Mouse (Mus musculus) left cerebral cortex, adult 2 months (tissue): ENCODE measurements around the gene 1110017D15Rik. TPM values are rescaled to one million over a fixed set of nuclear protein-coding genes. Genes with fewer than 3 reads are reported as not detected.

ENCODE experiments used
- DNase-seq, 2 experiments: peaks; one replicate each; pipeline ENCODE4 v3.0.0; 2021 to 2022; ENCODE audit warnings: low spot score in 2 of 2, mixed read lengths in 1 of 2; ENCODE audit errors: extremely low spot score in 1 of 2
- H3K27ac ChIP-seq: fragments of 200-600 bp; 2 replicates; pipeline ENCODE4 v1.8.1; 2022
- H3K4me3 ChIP-seq: fragments of 200-600 bp; 2 replicates; pipeline ENCODE4 v1.8.1; 2022
- CTCF ChIP-seq: fragments of 200-600 bp; IDR thresholded peaks from 2 replicates; pipeline ENCODE4 v1.8.1; 2022; ENCODE audit warnings: antibody characterized with exemption, mild to moderate bottlenecking, moderate library complexity
- intact Hi-C: fragments of 180-260 bp; cut with DNase I; formaldehyde crosslinking; loops from one replicate; pipeline ENCODE4 v1.15.1; 2025
- total RNA-seq, 2 experiments: library from RNA; stranded (reverse); gene quantifications; 2 replicates each; pipeline ENCODE4 v1.2.3; 2021

Gene 1110017D15Rik
- total RNA-seq, 2 experiments from 2014 or later, result 5.2 to 6.1 TPM

DNA sequence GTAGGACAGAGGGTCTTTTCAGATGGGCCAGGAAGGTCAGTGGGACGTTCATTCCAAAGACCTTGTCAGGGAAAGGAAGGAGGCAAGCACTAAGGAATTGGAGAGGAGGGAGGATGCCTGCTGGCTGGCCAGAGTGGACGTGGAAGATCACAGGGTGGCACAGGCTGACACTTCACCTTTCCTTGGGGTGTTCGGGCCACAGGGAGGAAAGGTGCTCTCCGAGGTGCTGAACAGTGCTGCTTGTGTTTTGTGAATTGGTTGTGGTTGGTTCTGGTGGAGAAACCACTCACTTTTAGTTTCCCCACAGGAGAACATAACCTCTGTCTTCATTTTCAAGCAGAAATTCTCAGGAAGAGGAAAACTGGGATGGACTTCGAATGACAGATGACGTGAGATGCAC is 15.3 kb upstream of the 1110017D15Rik start:
- Histone ChIP-seq H3K4me3 (no peak overlapping the region), H3K27ac (no peak overlapping the region)
- intact Hi-C loops, result no loop called here
- no peak for TF ChIP-seq CTCF
- no peak for DNase-seq

DNA sequence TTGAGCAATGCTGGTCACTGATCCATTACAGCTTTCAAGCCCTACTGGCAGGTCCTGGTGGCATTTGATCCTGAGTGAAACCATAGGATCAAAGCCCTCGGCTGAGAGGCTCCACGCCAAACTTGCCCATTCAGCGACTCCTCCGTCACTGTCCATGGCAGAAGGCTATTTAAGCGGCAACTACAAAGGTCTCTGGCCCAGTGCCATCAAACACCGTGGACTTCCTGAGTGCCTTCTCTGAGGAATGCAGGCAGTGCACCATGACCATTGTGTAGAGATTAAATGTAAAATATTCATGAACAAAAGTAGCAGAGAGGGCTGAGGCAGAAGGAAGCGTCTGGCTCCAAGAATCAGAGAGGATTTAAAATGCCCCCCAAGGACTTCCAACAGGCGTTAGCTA is 10.9 kb upstream of the 1110017D15Rik start:
- TF ChIP-seq CTCF, result no peak
- no peak for DNase-seq
- H3K4me3 ChIP-seq, result no peak overlapping the region
- no peak overlapping the region for H3K27ac ChIP-seq
- intact Hi-C loops, result no loop called here

DNA sequence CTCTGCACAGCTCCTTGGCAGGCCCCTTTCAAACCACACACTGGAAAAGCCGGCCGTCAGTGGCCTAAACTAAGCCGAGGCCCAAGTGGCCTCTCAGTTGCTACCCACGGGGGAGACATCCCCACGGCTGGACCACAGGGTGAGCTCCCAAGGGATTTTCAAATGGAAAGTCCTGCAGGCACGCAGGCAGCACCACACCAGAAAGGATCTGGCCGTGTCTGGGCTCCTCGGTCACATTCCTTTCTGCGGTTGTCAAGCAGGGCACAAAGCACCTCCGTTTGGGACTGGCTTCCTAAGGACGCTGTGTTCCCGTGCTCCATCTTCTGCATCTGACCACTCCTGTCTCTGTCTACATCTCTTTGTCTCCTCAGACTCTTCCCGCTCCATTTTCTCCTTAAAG is 9.9 kb upstream of the 1110017D15Rik start:
- no peak for TF ChIP-seq CTCF
- Histone ChIP-seq H3K4me3 (no peak overlapping the region), H3K27ac (no peak overlapping the region)
- intact Hi-C loops, result no loop called here
- DNase-seq, result no peak

DNA sequence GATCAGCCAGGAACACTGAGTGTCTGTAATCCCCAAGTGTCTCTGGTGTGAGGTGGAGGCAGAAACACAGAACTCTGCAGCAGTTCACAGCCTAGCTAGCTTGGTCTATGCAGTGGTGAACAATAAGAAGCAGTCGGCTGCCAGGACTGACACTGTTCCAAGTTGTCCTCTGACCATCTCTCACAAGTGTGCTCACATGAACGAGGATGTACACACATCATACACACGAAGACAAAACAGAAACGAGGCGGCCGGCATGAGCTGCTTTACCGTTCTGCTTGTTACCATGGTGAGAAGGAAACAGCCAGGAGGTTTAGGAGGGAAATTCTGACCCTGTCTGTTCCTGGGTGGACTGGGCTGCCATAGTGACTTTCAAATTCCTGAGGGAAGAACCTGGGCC is 9.4 kb upstream of the 1110017D15Rik start:
- Histone ChIP-seq H3K27ac (no peak overlapping the region), H3K4me3 (no peak overlapping the region)
- TF ChIP-seq CTCF, result no peak
- intact Hi-C loops, result no loop called here
- DNase-seq, result no peak

DNA sequence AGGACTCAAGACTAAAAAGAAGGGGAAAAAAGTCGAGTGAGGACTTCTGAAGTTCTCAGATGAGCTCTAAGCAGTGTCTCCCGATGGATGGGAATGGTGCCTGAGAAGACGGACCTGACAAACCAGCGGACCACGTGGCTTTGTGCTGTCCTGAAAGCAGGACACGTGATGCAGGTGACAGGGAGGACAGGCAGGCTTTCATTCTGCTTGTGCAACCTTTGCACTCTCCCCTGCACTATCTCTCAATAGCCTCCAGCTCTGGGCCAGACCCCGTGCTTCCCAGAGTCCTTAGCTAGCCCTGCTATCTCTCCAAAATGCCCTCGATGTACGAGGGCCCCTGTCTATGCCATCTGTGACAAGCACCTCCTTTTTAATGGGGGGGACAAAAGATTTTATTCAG is 7.7 kb upstream of the 1110017D15Rik start:
- no peak for DNase-seq
- intact Hi-C loops, result loop anchor here (5.0 kb wide), 1 partner anchor 182 kb away; no protein-coding TSS in a partner anchor
- Histone ChIP-seq H3K4me3 (no peak overlapping the region), H3K27ac (no peak overlapping the region)
- TF ChIP-seq CTCF, result no peak

DNA sequence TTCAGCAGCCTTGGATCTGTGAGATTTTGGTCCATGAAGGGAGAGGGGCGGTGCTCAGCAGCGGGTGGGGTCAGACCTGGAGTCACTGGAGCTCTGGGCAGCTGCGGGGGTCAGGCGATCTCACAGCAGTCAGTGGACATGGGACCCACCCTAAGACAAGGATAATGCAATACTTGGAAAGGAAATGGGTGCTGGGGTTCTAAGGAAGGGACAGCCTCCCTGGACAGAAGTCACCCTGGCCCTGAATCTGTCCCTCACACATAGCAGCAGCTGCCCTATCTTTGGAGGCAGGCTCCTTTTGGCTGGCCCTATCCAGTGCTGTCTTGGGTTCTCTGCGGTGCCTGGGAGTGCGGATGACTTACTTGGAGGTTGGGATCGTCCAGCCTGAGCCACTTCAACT is 6.7 kb upstream of the 1110017D15Rik start:
- Histone ChIP-seq H3K27ac (no peak overlapping the region), H3K4me3 (no peak overlapping the region)
- no peak for DNase-seq
- TF ChIP-seq CTCF, result no peak
- intact Hi-C loops, result loop anchor here (2.0 to 5.0 kb wide), 2 partner anchors 91 to 183 kb away; no protein-coding TSS in a partner anchor

DNA sequence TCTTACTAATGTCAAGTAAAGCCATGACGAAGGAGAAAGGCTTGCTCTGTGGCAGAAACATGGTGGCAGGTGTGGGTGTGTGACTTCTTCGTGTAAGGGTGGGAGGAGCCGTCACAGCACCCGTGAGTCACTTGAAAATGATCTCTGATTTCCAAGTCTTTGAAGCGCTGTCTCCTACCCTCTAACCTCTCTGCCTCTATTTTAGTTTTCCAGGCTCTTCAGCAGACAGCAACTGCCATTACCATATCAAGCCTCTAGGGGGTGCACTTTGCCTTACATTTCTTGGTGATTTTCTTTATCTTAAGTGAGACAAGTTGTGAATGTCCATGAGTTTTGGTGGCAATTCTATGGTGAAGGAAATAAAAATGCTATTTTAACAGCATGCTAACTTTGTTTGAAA is 5.7 kb upstream of the 1110017D15Rik start:
- peak; percentile 62 for DNase-seq

DNA sequence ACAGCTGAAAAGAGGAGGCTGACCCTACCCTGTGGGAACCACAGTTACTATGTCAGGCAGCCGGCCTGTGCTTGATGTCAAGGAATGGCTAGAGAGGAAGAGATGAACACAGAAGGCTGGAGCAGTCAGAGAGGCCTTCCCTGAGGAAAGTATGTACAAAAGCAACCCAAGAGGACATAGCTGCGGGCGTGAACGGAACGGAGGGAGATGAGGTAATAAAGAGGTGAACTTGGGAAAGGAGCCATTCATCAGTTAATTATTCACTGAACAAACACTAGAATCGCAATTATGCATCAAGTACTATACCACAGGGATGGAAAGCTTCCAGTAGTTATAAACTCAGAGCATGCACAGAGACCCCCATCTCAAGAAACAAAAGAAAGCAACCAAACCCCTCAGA is 5.0 kb upstream of the 1110017D15Rik start:
- intact Hi-C loops, result loop anchor here (2.0 to 5.0 kb wide), 2 partner anchors 93 to 185 kb away; no protein-coding TSS in a partner anchor
- Histone ChIP-seq H3K27ac (no peak overlapping the region), H3K4me3 (no peak overlapping the region)
- DNase-seq, result no peak
- no peak for TF ChIP-seq CTCF

More for the DNA sequence above, 5.7 kb upstream of the 1110017D15Rik start:
- TF ChIP-seq CTCF, result peak; percentile 92
- Histone ChIP-seq H3K4me3 (no peak overlapping the region), H3K27ac (no peak overlapping the region)
- intact Hi-C loops, result loop anchor here (2.0 to 5.0 kb wide), 2 partner anchors 92 to 185 kb away; no protein-coding TSS in a partner anchor

DNA sequence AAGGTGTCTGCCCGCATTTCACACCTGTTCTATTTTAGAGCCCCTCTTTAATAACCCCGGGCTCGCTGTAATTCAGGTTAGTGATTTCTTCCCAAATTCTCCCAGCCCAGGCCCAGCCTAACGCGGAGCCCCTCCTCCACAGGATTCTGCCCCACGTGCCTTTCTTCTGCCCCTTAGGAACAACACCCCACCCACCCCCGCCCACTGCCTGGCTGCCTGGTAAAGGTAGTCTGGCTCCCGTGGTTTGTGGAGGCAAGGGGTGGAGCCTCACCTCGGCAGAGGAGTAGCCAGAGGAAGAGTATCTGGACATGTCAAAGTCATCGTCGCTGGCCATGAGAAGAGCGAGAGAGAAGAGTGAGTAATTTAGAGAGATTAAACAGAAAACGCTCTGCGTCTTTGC is 3.5 kb upstream of the 1110017D15Rik start:
- Histone ChIP-seq H3K4me3 (no peak overlapping the region), H3K27ac (no peak overlapping the region; the same call in 1 of the 2 replicates)
- intact Hi-C loops, result loop anchor here (5.0 kb wide), 1 partner anchor 187 kb away; no protein-coding TSS in a partner anchor
- no peak for TF ChIP-seq CTCF
- DNase-seq, result no peak

DNA sequence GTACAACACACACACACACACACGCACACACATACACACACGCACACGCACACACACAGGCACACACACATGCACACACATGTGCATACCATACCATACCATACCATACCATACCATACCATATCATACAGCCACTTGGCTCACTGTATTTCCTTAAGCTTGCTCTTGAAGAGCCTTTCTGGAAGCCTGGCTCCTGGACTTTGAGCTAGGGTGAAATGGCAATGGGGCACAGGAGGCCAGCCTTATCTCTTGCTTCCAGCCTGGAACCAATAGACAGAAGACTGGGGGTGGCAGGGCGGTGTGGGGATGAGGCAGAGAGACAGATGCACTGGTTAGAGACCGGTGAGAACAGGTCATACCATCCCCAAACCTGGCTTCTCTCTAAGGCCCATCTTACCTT is 2.1 kb upstream of the 1110017D15Rik start:
- TF ChIP-seq CTCF, result no peak
- Histone ChIP-seq H3K27ac (no peak overlapping the region), H3K4me3 (no peak overlapping the region)
- DNase-seq, result no peak
- intact Hi-C loops, result no loop called here

DNA sequence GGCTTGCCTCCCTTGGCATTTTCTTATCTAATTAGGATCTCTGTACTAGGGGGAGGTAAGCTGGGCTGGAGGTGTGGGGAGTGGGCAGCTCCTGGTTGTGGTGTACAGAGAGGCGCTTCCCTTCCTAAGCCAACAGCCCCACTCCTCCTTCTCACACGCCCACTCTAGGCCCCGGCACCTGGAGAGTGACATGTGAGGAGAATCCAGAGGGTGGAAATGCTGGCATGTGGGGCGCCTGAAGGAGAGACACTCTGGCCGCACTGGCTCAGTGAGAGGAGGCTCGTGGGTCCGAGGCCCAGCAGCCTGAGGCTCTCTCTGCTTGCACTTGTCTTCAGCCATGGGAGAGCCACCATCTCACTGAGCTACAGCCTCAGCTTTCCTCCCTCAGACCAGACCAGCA is 1.2 kb upstream of the 1110017D15Rik start:
- Histone ChIP-seq H3K4me3 (no peak overlapping the region), H3K27ac (peak overlapping the region; percentile 61)
- intact Hi-C loops, result no loop called here
- no peak for DNase-seq
- TF ChIP-seq CTCF, result no peak

DNA sequence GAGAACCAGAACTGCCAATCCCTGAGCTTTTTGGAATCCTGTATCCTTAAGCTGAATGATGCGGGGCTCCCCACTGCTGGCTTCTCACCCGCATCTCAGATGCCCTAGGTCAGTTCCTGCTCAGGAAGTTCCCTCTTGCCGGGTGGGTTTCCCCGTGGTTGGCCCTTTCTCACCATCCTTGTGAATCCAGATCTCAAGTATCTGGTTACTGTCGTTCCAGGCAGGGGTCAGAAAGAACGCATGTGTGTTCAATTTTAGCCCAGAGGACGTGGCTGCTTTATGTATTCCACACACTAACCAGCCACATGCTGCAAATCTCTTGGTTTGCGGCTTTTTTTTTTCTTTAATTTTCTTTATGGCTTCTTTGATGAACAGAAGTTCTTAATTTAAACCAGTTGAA is 3.4 kb downstream of the 1110017D15Rik start:
- no peak overlapping the region for H3K4me3 ChIP-seq
- H3K27ac ChIP-seq, result no peak overlapping the region
- no peak for TF ChIP-seq CTCF
- intact Hi-C loops, result no loop called here
- DNase-seq, result no peak

DNA sequence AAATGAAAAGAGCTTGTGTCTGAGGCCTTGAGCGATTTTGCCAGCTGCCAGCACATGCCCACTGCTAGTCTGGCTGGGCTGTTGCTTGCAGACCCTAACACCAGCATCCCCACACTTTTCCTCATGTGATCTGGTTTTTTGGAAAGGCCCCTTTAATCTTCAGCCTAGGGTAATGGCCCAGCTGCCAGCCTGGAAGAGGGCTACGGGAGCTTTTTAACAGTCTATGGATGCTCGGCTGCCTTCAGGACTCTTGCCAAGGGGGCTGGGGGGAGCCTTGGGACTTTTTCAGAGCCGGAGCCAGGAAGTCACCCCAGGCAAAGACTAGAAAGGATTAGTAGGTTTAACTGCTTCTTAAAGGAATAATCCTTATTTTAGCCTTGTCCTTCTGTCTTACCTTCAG is 3.8 kb downstream of the 1110017D15Rik start:
- DNase-seq, result no peak
- intact Hi-C loops, result no loop called here
- H3K4me3 ChIP-seq, result no peak overlapping the region
- H3K27ac ChIP-seq, result no peak overlapping the region
- no peak for TF ChIP-seq CTCF
